Mouse (Mus musculus): ENCODE results near the gene Klhl5.

Gene Klhl5

DNA sequence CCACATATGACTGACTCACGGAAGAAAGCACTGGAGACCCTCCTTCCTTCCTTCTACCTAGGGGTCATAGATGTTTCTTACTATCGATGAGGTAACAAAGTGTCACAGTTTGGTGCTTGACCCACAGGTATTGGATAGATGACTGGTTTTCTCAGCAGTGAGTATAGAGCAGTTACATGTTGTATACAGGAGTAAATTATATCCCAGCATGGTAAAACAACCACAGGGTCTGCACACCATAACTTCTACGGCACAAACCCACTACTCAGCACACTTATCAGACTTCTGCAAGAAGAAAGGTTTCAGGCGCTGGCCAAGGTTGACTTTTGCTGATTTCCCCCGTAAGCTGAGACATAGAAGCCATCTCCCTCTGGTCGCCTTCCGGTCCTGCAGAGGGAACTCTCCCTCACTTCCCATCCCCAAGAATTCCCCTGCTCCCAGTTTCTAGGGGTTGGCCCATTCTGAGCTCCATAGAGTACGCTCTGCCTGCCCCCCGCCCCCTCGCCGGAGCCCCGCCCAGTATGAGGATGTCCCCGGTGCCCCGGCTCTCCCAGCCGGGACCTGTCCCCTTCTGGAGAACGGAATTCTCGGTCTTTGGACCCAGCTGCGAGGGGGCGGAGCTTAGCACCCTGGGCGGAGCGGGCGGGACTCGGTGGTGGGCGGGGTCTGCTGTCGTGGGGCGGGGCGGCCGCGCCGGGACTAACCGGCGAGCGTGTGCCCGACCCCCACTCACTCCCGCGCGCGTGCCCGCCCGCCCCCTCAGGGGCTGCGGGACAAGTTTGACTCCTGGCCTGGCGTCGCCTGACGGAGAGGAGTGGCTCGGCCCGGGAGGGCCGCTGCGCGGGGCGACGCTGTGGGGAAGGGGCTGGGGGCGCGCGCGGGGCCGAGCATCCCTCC lies at the start of gene Klhl5:
Klhl5 (plus strand) TSS at position 664 of the 897 bp plus-strand sequence.
- DNase-seq = peak; percentile 83

DNA sequence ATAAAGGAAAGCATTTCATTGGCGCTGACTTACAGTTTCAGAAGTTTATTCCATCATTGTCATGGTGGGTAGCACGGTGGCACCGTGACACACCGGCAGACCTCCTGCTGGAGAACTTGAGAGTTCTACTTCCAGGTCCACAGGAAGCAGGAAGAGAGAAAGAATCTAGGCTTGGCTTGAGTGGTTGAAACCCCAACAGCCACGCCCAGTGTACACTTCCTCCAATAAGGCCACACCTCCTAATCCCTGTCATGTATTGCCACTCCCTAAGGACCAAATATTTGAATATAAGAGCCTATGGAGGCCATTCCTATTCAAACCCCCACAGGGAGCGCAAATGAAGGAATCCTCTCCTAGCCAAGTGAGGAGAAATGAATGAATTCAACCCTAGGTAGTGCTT lies 49.7 kb upstream of the Klhl5 start:
- DNase-seq = no peak

DNA sequence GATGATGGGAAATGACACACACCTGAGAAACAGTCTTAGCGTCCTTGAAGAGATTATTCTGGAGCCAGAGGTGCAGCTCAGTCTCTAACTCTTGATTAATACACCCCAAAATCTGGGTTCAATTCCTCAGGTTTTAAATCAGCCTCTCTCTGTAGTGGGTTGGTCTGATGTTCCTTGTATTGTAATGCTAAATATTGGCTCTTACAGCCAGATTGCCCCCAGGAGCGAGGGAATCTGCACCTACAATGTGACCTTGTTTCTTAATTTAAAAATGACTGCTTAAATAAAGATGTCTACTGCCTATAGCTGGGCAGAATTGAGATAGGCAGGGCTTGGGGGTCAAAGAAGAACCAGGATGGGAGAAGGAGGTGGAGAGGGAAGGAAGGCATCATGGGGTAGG lies 47.5 kb upstream of the Klhl5 start:
- DNase-seq = no peak

DNA sequence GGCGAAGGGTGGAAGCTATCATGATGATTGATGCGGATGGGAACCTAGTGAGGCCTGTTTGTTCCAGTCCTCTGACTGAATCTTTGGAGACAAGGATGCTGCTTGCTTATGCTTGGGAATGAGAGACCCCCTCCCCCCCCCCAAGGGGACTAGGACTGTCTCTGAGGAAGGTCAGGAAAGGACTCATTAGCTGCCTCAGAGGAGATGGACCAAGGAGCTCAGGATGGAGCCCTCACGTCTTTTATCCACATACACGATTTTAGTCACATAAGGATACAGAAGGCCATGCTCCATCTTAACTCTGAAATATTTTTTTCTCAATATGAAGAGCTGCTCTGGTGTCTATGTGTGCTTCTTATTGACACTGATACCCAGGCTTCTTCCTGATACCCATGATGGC lies 45.1 kb upstream of the Klhl5 start:
- DNase-seq = no peak

DNA sequence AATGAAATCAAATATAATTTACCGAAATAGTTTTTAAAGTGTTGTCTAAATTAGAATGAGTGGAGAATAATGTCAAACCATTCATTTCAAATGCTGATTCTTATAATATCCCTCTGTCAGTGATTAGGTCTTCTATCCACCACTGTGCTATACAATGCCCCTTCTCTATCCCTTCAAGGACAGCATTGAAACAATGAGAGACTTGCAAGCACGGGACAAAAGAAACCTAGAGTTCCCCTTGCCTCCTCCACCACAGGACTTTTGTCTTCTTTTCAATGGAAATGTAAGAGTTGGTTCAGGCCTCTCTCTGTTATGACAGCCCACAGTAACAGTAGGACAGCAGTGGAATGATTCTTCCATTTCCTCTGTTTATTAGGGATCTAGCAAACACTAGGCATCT lies 44.1 kb upstream of the Klhl5 start:
- no peak for DNase-seq

DNA sequence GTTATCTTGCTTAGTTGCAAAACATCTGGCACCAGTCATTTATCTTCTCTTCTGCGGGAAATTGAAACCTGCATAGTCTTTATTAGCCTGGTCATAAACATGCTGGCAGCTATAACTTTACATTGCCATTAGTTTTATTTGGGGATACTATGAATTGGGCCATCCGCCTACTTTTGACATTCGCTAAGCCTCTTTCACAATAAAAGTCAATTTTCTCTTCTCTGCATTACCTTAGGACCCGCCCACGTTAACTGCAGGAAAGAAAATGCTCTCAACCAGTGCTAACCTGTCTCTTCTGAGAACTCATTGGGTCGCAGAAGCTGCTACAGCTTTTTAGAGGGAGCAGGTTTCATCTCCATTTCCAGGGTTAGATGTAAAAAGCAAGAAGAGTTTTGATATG lies 39.2 kb upstream of the Klhl5 start:
- DNase-seq = no peak

DNA sequence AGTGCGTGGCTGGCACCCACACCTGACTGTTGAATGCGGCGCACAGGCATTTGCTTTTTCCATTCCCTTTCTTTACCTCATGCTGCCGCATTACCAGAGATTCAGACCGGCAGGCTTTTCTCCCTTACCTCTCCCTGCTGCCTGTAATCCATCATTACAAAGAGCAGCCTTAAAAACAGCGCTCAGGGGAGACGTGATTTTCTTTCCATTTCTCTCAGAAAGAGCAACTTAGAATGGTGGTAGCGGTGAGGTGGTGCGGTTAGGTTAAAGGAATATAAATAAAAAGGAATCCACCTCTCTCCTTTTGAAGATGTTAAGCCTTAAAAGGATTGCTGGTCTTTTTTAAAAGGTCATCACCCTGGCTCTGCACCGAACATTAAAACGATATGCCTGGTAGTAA lies 37.5 kb upstream of the Klhl5 start:
- no peak for DNase-seq

DNA sequence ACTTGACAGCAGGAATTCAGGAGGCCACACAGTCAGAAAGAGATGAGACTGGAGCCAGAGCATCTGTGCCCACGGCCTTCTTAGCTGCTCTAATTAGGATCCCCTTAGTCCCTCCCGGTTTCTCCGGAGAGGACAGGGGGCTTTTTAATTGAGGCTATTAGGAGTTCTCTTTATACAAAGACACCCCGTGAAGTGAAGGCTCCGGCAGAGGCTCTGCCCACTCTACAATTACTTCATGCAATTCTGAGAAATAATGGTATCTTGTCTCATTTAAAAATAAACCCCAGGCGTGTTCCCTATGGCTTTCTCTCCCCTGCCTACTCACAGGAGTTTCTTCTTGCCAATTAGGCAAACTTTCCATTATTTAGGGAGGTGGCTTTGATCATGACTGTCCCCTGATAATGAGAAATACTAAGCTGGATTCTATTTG lies 35.6 kb upstream of the Klhl5 start:
- no peak for DNase-seq

DNA sequence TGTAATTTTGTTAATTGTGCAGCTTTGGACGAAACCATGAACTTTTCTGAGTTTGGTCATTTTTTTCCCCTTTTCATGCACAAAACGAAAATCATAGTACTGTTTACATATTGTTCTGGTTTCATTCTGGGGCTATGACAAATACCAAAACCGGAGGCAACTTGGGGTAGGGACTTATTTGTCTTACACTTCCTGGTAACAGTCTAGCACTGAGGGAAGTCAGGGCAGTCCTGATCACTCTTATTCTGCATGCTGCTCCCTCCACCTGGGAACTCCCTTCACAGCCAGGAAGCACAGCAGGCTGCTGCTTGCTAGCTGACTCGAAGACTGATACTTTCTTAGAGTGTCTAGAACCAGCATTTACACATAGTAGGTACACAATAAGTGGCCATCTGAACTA lies 34.1 kb upstream of the Klhl5 start:
- DNase-seq = no peak

DNA sequence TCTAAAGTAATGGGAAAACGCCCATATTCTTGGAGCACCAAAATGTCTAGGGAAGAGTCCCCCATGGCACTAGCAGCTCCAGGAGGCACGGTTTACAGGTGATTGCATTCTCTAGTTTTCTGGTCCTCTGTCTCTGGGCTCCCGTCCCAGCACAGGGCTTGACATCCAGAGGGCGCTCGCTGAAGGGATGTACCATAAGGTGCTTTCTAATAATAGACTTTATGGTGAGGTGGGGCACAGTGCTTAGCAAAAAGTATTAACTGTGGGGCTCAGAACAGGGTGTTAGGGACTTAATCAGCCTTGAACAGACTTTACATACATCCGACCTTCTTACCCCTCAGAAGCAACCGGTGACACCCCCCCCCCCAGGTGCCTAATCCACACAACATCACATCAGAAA lies 32.6 kb upstream of the Klhl5 start:
- DNase-seq = no peak

DNA sequence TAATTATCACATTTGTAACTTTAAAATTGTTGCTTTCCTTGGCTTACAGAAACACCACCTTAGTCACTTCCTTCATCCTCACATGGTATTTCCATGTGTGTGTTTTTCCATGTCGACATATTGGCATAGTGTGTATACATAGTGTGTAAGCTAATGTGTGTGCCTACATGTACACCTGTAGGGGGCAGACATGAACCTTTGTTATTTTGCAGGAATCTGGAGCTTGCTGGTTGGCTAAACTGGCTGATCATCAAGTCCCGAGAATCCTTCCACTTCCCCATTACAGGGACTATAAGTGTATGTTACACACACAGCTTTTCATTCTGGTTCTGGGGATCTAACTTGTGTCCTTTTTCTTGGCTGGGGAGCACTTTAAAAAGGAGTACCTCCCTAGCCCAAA lies 31.3 kb upstream of the Klhl5 start:
- no peak for DNase-seq

DNA sequence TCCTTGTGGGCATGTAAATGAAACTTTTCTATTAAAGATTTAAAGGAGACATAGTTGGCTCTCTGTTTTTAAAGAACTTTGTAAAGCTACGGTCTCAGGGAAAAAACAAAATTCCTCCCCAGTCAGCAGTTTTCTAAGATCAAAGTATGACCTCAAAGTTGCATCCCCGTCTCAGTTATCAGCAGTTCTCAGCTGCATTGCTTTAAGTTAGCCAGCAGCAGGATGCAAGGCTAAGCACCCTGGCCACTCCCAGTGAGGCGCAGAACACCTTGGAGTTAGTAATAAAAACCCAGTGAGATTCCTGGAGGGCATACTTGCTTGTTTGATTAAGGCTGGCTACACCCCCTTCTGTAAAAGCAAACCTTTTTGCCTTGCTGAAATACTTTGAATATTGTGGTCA lies 30.6 kb upstream of the Klhl5 start:
- DNase-seq = no peak

DNA sequence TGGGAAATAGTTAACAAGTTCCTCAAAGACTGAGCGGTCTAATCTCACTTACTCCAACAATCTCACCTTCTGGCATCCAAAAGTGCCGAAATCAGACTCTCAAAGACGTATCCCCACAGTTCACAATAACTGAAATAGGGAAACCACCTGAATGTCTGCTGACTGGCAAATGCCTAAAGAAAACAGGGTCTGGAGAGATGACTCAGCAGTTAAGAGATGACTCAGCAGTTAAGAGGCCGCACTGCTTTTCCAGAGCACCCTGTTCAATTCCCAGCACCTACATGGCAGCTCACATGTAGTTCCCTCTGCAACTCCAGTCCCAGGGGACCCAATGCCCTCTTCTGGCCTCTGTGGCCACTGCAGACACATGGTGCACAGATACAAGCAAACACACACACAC lies 29.3 kb upstream of the Klhl5 start:
- no peak for DNase-seq

DNA sequence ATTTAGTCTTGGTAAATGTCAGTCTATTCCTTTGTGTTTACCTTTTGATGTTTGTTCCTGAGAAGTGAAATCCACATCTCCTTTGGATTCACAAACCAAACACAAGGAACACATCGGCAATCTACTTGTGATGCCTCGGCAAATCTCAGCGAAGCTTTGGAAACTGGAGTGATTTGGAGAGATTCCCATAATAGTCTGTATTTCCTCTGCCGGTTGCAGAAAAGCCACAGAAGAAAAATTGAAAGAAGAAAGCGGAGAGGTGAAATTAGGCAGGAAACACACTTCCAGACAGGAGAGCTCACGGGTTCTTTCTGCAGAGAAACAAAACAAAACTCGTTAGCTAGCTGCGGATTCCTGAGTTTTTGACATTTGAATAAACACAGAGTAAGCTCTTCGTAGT lies 27.5 kb upstream of the Klhl5 start:
- peak; percentile 23 for DNase-seq

DNA sequence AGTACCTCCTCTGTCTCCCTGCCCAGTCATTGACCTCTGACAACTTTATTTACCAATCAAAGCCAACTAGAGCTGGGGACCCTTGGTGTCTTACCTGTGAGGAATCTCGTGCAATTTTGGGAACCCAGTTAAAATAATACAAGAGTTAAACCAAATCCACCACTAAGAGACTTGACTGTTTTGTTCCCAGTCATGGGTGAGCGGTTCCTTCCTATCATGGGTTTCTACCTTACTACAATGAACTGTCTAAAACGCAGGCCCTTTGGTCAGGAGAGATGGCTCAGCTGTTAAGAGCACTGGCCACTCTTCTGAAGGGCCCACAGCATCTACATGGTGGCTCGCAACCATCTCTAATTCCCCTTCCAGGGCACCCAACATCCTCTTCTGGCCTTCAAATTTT lies 25.5 kb upstream of the Klhl5 start:
- no peak for DNase-seq

DNA sequence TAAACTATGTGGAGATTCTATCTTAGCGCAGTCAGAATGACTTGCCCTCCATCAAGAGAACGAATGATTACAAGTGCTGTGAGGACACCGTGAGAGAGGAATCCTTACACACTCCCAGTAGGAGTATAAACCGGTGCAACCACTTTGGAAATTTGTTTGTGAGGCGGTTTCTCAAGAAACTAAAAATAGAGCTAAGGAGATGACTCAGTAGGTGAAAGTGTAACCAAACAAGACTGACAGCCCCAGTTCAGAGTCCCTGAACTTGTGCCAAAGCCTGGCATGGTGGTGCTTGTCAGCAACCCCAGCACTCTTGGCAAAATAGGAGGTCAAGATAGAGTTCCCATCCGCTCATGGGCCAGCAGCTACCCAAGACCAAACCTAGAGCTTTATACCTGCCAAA lies 20.8 kb upstream of the Klhl5 start:
- DNase-seq = no peak

DNA sequence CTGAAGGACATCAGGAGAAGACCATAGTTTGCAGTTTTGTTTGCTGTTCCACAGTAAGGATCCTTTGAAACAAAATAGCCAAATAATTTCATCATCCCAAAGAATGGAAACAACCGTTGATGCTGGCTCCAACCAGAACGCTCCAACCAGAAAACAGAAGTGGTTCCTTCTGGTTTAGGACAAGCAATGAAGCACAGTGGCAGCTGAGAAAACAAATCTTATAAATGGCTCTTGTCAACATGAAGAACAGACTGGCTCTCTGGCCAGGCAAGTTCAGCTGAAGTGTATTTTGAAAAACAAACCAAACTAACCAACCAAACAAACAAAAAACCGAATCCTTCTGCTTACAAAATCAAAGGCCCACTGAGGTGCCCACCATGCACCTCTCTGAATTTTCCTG lies 17.6 kb upstream of the Klhl5 start:
- DNase-seq = no peak

DNA sequence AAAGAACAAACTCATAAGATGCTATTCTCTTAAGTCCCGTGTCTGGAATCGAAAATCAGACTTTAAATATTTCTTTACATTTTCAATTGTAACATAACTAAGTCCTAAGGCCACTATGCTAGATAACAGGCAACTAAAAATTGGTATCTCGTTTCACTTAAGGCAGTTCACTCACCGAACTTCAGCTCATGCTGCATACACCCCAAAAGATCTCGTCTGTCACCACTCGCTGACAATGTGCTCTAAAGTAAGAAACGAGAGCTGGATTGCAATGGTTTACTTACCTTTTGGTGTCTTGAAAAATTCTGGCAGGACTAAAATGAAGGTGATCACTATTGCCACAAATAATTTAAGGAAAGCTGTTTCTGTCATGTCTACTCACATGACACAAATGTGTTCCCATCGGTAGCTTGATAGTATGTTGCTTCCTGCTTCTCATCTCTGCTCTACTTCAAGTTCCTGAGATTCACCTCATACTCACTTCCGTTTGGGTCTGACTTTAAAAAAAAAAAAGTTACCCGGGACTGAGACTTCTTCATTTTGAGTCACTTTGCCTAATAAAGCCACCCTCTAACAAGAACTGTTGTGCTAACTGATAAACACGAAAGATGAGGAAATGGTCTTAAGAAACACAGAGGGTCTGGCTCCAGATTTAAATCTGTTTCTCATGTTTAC lies 16.0 kb upstream of the Klhl5 start:
- no peak for DNase-seq

DNA sequence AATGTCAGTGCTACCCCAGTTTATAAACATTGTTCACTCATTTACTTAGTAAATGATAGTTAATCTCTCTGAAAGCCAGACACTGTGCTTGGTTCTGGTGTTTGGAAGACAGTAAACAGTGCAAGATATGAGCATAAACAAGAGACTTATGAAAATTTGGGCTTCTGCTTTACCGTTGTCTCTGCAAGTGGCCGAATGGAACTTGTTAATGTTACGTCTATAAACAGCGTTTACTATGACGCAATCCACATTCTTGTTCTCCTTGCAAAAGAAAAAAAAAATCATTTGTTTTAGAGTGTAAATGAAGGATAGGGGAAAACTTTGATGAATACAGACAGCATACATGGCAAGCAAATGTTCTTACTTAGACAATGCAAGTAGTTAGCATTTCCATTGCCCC lies 15.4 kb upstream of the Klhl5 start, which contains the start of gene Tmem156:
Tmem156 (minus strand) TSS at position 212 of the 400 bp plus-strand sequence.
- DNase-seq = no peak

DNA sequence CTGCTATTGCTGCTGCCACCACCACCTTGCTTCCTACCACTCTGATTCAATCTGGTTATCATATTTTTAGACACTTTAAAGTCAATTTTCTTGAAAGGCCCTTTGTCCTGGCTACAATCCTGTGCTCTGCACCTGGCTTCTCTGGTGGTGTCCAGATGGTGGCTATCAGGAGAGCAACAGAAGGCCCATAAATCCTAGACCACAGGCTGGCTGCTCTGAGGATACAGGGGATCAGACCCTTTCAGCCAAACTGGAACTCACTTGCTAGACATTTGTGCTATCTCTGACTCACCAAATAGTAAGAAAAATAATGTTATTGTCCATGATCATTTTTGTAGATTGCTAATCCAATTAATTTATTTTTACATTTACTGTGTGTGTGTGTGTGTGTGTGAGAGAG lies 13.6 kb upstream of the Klhl5 start:
- no peak for DNase-seq

DNA sequence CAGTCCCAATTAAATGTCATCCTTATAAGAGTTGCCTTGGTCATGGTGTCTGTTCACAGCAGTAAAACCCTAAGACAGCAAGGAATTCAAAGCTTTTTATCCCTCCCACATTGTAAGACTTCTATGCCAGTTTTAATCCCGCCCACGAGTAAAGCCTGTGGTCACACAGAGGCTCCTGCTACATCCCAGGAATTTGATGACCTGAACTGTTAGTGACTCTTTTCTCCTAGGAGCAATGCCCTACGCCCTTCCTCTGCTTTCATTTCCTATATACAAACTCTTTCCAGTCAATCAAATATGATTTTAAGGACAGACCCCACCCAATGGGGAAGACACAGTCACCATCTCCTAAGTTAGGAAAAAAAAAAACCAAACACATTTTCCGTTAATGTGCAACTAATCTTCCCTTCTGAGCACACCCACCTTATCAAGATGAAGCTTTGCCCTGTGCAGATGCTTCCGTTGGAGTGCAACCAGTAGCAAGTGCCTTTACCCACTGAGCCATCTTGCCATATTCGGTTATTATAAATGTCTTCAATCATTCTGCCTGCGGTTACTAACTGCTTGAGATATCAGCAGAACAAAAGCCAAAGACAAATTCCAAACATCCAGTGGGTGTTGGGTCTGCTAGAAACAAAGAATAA lies 12.3 kb upstream of the Klhl5 start:
- DNase-seq = no peak

DNA sequence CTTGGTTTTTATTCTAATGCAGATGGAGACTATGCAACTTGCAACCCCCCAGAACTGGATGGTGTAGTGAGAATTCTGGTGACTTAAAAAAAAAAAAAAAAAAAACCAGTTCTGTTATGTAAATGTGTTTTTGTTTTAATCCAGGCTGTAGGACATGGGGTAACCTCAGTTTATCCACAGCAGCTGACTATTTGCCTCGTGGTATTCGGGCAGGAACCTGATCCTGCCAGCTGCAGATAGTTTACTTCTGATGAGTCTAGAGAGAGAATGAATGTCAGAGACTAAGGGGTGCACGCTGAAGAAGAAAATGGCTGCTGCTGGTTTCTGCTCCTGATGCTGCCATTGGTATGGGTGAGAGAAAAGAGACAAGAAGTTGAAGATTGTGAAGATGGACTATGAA lies 11.3 kb upstream of the Klhl5 start:
- no peak for DNase-seq

DNA sequence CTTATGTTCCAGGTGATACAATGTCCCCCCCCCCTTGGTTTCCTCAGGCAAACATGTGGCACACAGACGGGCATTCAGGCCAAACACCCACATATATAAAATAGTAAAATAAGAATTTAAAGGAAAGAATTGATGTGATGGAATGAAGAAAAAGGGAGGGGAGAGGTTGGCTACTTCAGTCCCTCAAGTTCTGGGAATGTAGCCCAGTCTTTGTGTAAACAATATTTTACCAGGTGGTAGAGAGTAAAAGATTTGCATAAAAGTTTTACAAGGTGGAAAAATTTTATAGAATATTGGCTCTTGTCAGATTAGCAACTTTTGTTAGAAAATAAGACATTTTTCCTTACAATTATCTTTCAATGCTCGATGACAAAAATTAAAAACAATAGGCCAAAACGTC lies 10.5 kb upstream of the Klhl5 start:
- DNase-seq = no peak

DNA sequence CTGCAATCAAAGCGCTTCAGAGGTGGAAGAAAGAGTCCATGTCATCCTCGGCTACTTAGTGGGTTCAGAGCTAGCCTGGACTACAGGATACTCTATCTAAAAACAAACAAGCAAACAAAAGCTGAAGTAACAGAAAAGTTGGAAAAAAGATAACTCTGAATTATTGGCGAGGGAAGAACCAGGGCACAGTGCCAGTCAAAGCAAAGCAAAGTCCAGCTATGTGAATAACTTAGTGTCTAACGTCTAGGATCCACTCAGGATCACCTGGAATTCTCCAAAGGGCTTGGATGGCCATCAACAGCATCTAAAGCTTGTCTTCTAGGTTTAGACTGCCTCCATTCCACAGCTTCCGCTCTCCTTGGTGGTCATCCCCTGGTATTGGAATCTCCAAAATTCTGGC lies 9.9 kb upstream of the Klhl5 start:
- DNase-seq = no peak

Measured in right cerebral cortex, postnatal 25 days (tissue).